Mouse (Mus musculus) liver, embryonic 16.5 days (tissue): ENCODE results near the gene Ube2v1. TPM values are rescaled to one million over a fixed set of nuclear protein-coding genes. Genes with fewer than 3 reads are reported as not detected.
"Not testable (repeated sequence)": the region's sequence is repeated elsewhere in the genome, so short reads cannot be mapped to it uniquely, and the experiment has no call there.

ENCODE experiments used
- ATAC-seq: fragments of 200-750 bp; cut with Nextera tagmentation; 2 replicates; pipeline ENCODE4 v1.8.0; 2017; ENCODE audit warnings: low read depth, mild to moderate bottlenecking, moderate number of reproducible peaks, moderate library complexity
- H3K27ac ChIP-seq: fragments of 300-500 bp; sonication (generic); 2 replicates; pipeline ENCODE4 v1.5.1; 2014; ENCODE audit warnings: mild to moderate bottlenecking, low read length
- H3K27me3 ChIP-seq: fragments of 300-500 bp; sonication (generic); 2 replicates; pipeline ENCODE4 v1.6.1; 2014; ENCODE audit warnings: low read depth, low read length, mixed read lengths; ENCODE audit not compliant: control insufficient read depth, insufficient read depth
- H3K36me3 ChIP-seq: fragments of 300-500 bp; sonication (generic); 2 replicates; pipeline ENCODE4 v1.6.1; 2014; ENCODE audit warnings: mild to moderate bottlenecking; ENCODE audit not compliant: control insufficient read depth, insufficient read depth
- H3K4me1 ChIP-seq: fragments of 300-500 bp; sonication (generic); 2 replicates; pipeline ENCODE4 v1.6.1; 2014; ENCODE audit warnings: low read depth, low read length, mixed read lengths; ENCODE audit not compliant: control insufficient read depth
- H3K4me2 ChIP-seq: fragments of 300-500 bp; sonication (generic); 2 replicates; pipeline ENCODE4 v1.6.1; 2014; ENCODE audit warnings: low read depth, low read length, mixed read lengths
- H3K4me3 ChIP-seq: fragments of 300-500 bp; sonication (generic); 2 replicates; pipeline ENCODE4 v1.5.1; 2014; ENCODE audit warnings: low read depth, mild to moderate bottlenecking, low read length
- H3K9ac ChIP-seq: fragments of 300-500 bp; sonication (generic); 2 replicates; pipeline ENCODE4 v1.6.1; 2014; ENCODE audit warnings: low read depth, low read length
- H3K9me3 ChIP-seq: fragments of 300-500 bp; sonication (generic); replicated peaks from 2 replicates; pipeline ENCODE4 v1.6.1; 2016; ENCODE audit warnings: low read length; ENCODE audit not compliant: control insufficient read depth
- WGBS: fragments of 180-500 bp; shearing (Covaris S2); extraction: QIAGEN DNeasy Blood & Tissue Kit; methylation state at CpG from one replicate; pipeline ENCODE4 v1.1.7; 2014; ENCODE audit not compliant: insufficient replicate concordance; 5-methylcytosine and 5-hydroxymethylcytosine counted together
- polyA plus RNA-seq: library from polyadenylated mRNA; unstranded; fragments of >200 nt; fragmentation: Nextera tagmentation; extraction: Ambion mirVana; gene quantifications from 2 replicates; pipeline ENCODE4 v1.2.1, GENCODE M21; 2015

Ube2v1 gene
- polyA plus RNA-seq, 1 experiment from 2014 or later, result 175 TPM

DNA sequence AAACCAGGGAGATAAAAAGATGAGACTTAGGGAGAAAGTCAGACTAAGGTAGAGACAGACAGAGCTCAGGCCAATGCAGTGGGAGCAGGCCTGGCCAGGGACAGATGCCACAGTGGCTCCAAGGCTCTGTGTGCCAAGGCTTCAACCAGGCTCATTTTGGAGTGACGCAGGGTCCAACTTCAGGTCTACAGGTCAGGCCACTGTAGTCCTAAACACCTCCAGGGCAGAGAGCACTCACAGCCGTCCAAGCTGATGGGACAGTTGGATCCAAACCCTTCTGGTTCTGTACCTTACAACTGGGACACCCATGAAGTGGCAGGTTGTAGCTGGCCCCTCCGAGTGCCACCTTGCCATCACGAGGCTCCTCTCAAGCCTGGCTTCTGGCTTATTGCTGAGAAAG is 26.1 kb upstream of the Ube2v1 start:
- H3K9me3 ChIP-seq, result no peaks in the 10 kb centered on the region
- peaks cover 3% of the 10 kb centered on the region; the same call in 1 of the 2 replicates for H3K36me3 ChIP-seq
- no peaks in the 10 kb centered on the region for H3K27me3 ChIP-seq
- peaks cover 23% of the 10 kb centered on the region for H3K4me1 ChIP-seq
- no peak overlapping the region for H3K9ac ChIP-seq
- no peak overlapping the region for H3K4me2 ChIP-seq
- 79% methylated on average over 4 of the region's 4 CpGs for WGBS
- no peak for ATAC-seq
- no peak overlapping the region; the same call in 1 of the 2 replicates for H3K27ac ChIP-seq
- H3K4me3 ChIP-seq, result no peak overlapping the region

- no peak overlapping the region for H3K9ac ChIP-seq
- H3K4me3 ChIP-seq, result no peak overlapping the region
- ATAC-seq, result no peak
- H3K4me2 ChIP-seq, result no peak overlapping the region; the same call in 1 of the 2 replicates
- H3K27ac ChIP-seq, result peak overlapping the region; percentile 77
- 35% methylated on average over 16 of the region's 16 CpGs for whole genome bisulfite sequencing
- H3K36me3 ChIP-seq, result peaks cover 3% of the 10 kb centered on the region; the same call in 1 of the 2 replicates
- H3K9me3 ChIP-seq, result no peaks in the 10 kb centered on the region
- no peaks in the 10 kb centered on the region for H3K27me3 ChIP-seq
- peaks cover 21% of the 10 kb centered on the region for H3K4me1 ChIP-seq
These were observed 25.0 kb upstream of the Ube2v1 start for GRCm38 (mm10) chr2:167656629-167657478.

- Histone ChIP-seq H3K27ac (no peak overlapping the region), H3K9ac (no peak overlapping the region), H3K4me3 (no peak overlapping the region), H3K4me2 (no peak overlapping the region), H3K4me1 (peaks cover 9% of the 10 kb centered on the region), H3K9me3 (no peaks in the 10 kb centered on the region), H3K36me3 (peaks cover 3% of the 10 kb centered on the region; the same call in 1 of the 2 replicates), H3K27me3 (no peaks in the 10 kb centered on the region)
- no peak for ATAC-seq
- 77% methylated on average over 10 of the region's 10 CpGs for WGBS
These were observed 23.2 kb upstream of the Ube2v1 start for GRCm38 (mm10) chr2:167654911-167655600.

DNA sequence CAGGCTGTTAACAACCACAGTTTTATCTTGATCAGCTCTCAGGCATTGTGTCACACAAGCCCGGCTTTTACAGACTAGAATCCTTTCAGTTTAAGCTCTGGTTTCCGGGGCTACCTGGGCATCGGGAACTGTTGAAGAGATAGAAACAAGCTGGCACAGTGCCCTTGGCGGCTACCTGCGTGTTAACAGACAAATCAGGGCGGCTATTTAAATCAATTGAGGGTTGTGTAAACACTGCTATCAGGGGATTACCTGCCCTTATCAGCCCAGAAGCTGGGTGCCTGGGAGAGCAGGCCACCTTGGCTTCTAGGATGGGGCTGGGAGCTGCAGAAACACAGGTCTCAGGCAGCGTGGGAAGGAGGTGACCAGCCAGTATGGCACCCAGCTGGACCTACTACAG is 20.8 kb upstream of the Ube2v1 start:
- Histone ChIP-seq H3K4me2 (no peak overlapping the region), H3K4me3 (no peak overlapping the region), H3K27ac (no peak overlapping the region), H3K4me1 (peaks cover 3% of the 10 kb centered on the region; the same call in 1 of the 2 replicates), H3K36me3 (peaks cover 3% of the 10 kb centered on the region; the same call in 1 of the 2 replicates), H3K9me3 (no peaks in the 10 kb centered on the region), H3K27me3 (no peaks in the 10 kb centered on the region), H3K9ac (no peak overlapping the region)
- ATAC-seq, result no peak
- 57% methylated on average over 7 of the region's 7 CpGs for WGBS

DNA sequence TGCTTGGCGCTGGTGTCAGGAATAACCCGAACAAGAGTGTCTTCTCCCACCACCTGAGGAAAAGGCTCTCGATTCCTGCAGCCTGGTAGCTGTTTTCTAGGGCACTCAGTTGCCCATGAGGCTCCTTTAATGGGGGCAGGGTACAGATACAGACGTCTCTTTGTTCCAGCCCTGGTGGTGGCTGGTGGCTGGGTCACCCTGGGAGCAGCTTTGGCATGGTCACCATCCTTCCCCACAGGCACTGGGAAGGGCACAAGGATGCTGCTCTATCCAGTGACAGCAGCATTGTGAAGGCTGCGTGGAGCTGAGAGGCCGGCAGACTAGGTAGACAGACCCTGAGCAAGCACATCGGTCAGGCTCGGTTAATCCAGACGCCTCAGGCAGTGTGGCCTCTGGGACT is 19.7 kb upstream of the Ube2v1 start:
- Histone ChIP-seq H3K4me2 (no peak overlapping the region), H3K4me1 (peaks cover 3% of the 10 kb centered on the region; the same call in 1 of the 2 replicates), H3K27ac (no peak overlapping the region), H3K27me3 (no peaks in the 10 kb centered on the region), H3K36me3 (peaks cover 3% of the 10 kb centered on the region; the same call in 1 of the 2 replicates), H3K9ac (no peak overlapping the region), H3K4me3 (no peak overlapping the region), H3K9me3 (no peaks in the 10 kb centered on the region)
- no peak for ATAC-seq
- 86% methylated on average over 9 of the region's 9 CpGs for WGBS

DNA sequence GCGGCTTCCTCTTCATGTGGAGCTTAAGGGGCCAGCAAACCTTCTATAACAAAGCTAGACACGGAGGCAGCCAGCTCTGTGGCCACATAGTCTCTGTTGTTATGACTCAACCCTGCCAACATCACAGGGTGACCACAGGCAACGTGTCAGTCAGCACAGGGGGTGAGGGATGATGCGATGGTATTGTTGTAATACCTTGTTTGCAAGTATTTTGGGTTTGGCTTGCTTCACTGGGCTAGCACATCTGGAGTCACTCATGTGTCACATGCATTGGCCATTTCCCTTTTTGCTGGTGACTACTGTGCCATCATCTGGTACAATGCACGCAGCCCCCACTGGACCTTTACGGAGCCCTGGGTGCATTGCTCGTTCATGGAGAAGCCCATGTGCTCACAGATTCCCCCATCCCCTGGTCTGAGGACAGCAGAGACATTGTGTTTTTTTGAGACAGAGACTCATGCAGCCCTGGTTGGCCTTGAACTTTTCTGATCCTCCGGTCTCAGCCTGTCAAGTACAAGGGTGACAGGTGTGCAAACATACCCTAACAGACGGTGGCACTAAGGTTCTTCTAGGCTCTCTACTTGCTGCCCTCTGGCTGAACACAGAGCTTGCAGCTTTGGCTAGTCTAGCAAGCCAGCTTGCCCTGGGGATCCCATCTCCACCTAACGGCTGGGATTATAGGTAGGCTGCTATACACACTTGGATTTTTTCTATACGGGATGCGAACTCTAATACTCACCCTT is 17.6 kb upstream of the Ube2v1 start:
- Histone ChIP-seq H3K4me3 (no peak overlapping the region), H3K9me3 (no peaks in the 10 kb centered on the region), H3K27me3 (no peaks in the 10 kb centered on the region), H3K4me1 (peaks cover 3% of the 10 kb centered on the region; the same call in 1 of the 2 replicates), H3K27ac (no peak overlapping the region), H3K9ac (no peak overlapping the region), H3K4me2 (no peak overlapping the region), H3K36me3 (no peaks in the 10 kb centered on the region; the same call in 1 of the 2 replicates)
- WGBS, result 74% methylated on average over 12 of the region's 12 CpGs
- no peak for ATAC-seq

GRCm38 (mm10) chr2:167646411-167646810 is 14.5 kb upstream of the Ube2v1 start:
- Histone ChIP-seq H3K27ac (no peak overlapping the region), H3K4me2 (no peak overlapping the region), H3K36me3 (no peaks in the 10 kb centered on the region), H3K4me3 (no peak overlapping the region), H3K9me3 (no peaks in the 10 kb centered on the region), H3K9ac (no peak overlapping the region), H3K27me3 (no peaks in the 10 kb centered on the region), H3K4me1 (peaks cover 5% of the 10 kb centered on the region; the same call in 1 of the 2 replicates)
- 86% methylated on average over 4 of the region's 4 CpGs for WGBS
- no peak for ATAC-seq

DNA sequence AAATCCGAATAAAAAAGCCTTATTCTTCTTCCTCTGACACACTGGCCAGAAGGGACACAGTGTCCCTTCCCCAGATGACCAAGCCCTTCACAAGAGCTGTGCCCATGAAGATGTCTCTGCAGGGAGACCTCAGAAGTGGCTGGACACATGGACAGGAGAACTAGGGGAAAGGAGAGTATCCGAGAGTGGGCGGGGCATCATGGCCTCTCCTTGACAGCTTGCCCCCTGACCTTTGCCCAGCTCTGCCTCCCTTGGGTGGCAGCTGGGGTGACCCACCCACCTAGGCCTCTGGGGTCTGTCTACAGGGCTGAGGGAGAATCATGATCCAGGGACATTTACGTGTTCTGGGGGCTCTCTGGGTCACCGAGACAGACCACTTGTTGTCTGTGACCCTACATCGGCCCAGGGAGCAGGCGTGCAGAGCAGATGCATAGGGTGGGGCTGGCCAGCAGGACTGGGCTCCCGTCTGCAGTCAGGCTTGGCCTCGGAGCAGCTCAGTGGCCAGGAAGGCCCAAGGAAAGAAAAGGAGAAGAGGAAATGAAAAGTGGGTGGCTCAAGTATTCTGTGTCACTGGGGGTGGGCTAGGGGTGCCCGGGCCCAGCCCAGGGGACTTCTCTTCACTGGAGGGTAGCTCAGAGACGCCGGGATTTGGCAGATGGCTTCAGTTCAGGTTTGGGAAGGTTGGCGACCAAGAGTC is 11.6 kb upstream of the Ube2v1 start:
- not testable (repeated sequence) for H3K4me2 ChIP-seq, ATAC-seq, H3K4me3 ChIP-seq, H3K27ac ChIP-seq, H3K9ac ChIP-seq, H3K4me1 ChIP-seq, H3K9me3 ChIP-seq, H3K27me3 ChIP-seq, H3K36me3 ChIP-seq
- WGBS, result 75% methylated on average over 13 of the region's 13 CpGs
